Mouse (Mus musculus): Measurements from ENCODE around the gene Dnajc14. TPM values are rescaled to one million over a fixed set of nuclear protein-coding genes. Genes with fewer than 3 reads are reported as not detected.

The Dnajc14 gene
- 50.5 and 51.9 TPM in 2 replicates for polyA plus RNA-seq (2015; fragmentation: Nextera tagmentation; extraction: Ambion mirVana)

GRCm38 (mm10) chr10:128803771-128804270 is at the start of gene Dnajc14:
Gene Dnajc14 (plus strand): TSS chr10:128804062.
- Histone ChIP-seq H3K4me1 (replicated peaks) (peaks cover 50% of the 10 kb centered on the region), H3K4me3 (peak within 1 kb of the TSS; percentile 54), H3K36me3 (no peaks in the 10 kb centered on the region), H3K27me3 (no peaks in the 10 kb centered on the region), H3K9me3 (no peaks in the 10 kb centered on the region), H3K4me2 (peak within 1 kb of the TSS; percentile 79), H3K9ac (peak within 1 kb of the TSS; percentile 73), H3K27ac (replicated peaks) (peak within 1 kb of the TSS; percentile 91)
- WGBS = under 1% methylated on average over 14 of the region's 14 CpGs
- ATAC-seq (ENCODE audit: low FRiP score, low read depth) = peak; percentile 9

- ATAC-seq (ENCODE audit: low FRiP score, low read depth) = no peak
- Histone ChIP-seq H3K36me3 (no peaks in the 10 kb centered on the region), H3K4me2 (no peak overlapping the region), H3K27ac (replicated peaks) (no peak overlapping the region), H3K27me3 (no peaks in the 10 kb centered on the region), H3K4me1 (replicated peaks) (no peaks in the 10 kb centered on the region), H3K9me3 (no peaks in the 10 kb centered on the region), H3K4me3 (no peak overlapping the region), H3K9ac (no peak overlapping the region)
- 85% methylated on average over 2 of the region's 2 CpGs for WGBS
These were observed 31.0 kb upstream of the Dnajc14 start for GRCm38 (mm10) chr10:128772895-128773294.

GRCm38 (mm10) chr10:128773685-128774084 is 30.2 kb upstream of the Dnajc14 start:
- Histone ChIP-seq H3K27ac (replicated peaks) (no peak overlapping the region), H3K9ac (no peak overlapping the region), H3K4me3 (no peak overlapping the region), H3K4me2 (no peak overlapping the region), H3K4me1 (replicated peaks) (no peaks in the 10 kb centered on the region), H3K9me3 (no peaks in the 10 kb centered on the region), H3K36me3 (no peaks in the 10 kb centered on the region), H3K27me3 (no peaks in the 10 kb centered on the region)
- 26% methylated on average over 5 of the region's 5 CpGs for WGBS
- no peak for ATAC-seq (ENCODE audit: low FRiP score, low read depth)

GRCm38 (mm10) chr10:128778441-128778840 is 25.4 kb upstream of the Dnajc14 start:
- Histone ChIP-seq H3K4me1 (replicated peaks) (no peaks in the 10 kb centered on the region), H3K27me3 (no peaks in the 10 kb centered on the region), H3K9ac (no peak overlapping the region), H3K4me3 (no peak overlapping the region), H3K36me3 (no peaks in the 10 kb centered on the region), H3K9me3 (no peaks in the 10 kb centered on the region), H3K27ac (replicated peaks) (peak overlapping the region; percentile 2; the same call in 1 of the 2 replicates), H3K4me2 (no peak overlapping the region)
- ATAC-seq (ENCODE audit: low FRiP score, low read depth) = no peak
- 94% methylated on average over 2 of the region's 2 CpGs for WGBS

GRCm38 (mm10) chr10:128779011-128779795 is 24.7 kb upstream of the Dnajc14 start:
- 35% methylated on average over 8 of the region's 8 CpGs for WGBS
- Histone ChIP-seq H3K4me2 (no peak overlapping the region), H3K27me3 (no peaks in the 10 kb centered on the region), H3K4me3 (no peak overlapping the region), H3K36me3 (no peaks in the 10 kb centered on the region), H3K9ac (no peak overlapping the region), H3K9me3 (0 out of 2 replicates have a peak, but pooled peaks cover 4% of the 10 kb centered on the region), H3K4me1 (replicated peaks) (no peaks in the 10 kb centered on the region), H3K27ac (replicated peaks) (peak overlapping the region; percentile 2; the same call in 1 of the 2 replicates)
- ATAC-seq (ENCODE audit: low FRiP score, low read depth) = no peak

GRCm38 (mm10) chr10:128780200-128780599 is 23.7 kb upstream of the Dnajc14 start:
- no peak overlapping the region for H3K27ac ChIP-seq (replicated peaks)
- 96% methylated on average over 1 of the region's 1 CpGs for WGBS
- no peaks in the 10 kb centered on the region for H3K4me1 ChIP-seq (replicated peaks)
- 0 out of 2 replicates have a peak, but pooled peaks cover 4% of the 10 kb centered on the region for H3K9me3 ChIP-seq
- no peak overlapping the region for H3K4me2 ChIP-seq
- H3K27me3 ChIP-seq = no peaks in the 10 kb centered on the region
- H3K4me3 ChIP-seq = no peak overlapping the region
- ATAC-seq (ENCODE audit: low FRiP score, low read depth) = no peak
- no peaks in the 10 kb centered on the region for H3K36me3 ChIP-seq
- H3K9ac ChIP-seq = no peak overlapping the region

- Histone ChIP-seq H3K9ac (no peak within 1 kb of the TSS), H3K27ac (replicated peaks) (no peak within 1 kb of the TSS), H3K4me2 (no peak within 1 kb of the TSS), H3K36me3 (no peaks in the 10 kb centered on the region), H3K4me3 (no peak within 1 kb of the TSS), H3K4me1 (replicated peaks) (no peaks in the 10 kb centered on the region), H3K9me3 (no peaks in the 10 kb centered on the region), H3K27me3 (no peaks in the 10 kb centered on the region)
- WGBS = 74% methylated on average over 7 of the region's 7 CpGs
- ATAC-seq (ENCODE audit: low FRiP score, low read depth) = no peak
These were observed 13.3 kb upstream of the Dnajc14 start, which contains the start of gene Mmp19 for GRCm38 (mm10) chr10:128790398-128791124. Gene Mmp19 (plus strand): TSS chr10:128790910.

GRCm38 (mm10) chr10:128792041-128792440 is 11.8 kb upstream of the Dnajc14 start:
- ATAC-seq (ENCODE audit: low FRiP score, low read depth) = no peak

GRCm38 (mm10) chr10:128793258-128793657 is 10.6 kb upstream of the Dnajc14 start:
- no peak for ATAC-seq (ENCODE audit: low FRiP score, low read depth)

More at GRCm38 (mm10) chr10:128792041-128792440, 11.8 kb upstream of the Dnajc14 start:
- H3K4me2 ChIP-seq = no peak overlapping the region
- H3K4me1 ChIP-seq (replicated peaks) = no peaks in the 10 kb centered on the region
- no peaks in the 10 kb centered on the region for H3K36me3 ChIP-seq
- no peaks in the 10 kb centered on the region for H3K27me3 ChIP-seq
- no peak overlapping the region for H3K27ac ChIP-seq (replicated peaks)
- no peaks in the 10 kb centered on the region for H3K9me3 ChIP-seq
- H3K9ac ChIP-seq = no peak overlapping the region
- H3K4me3 ChIP-seq = no peak overlapping the region

GRCm38 (mm10) chr10:128794391-128794790 is 9.5 kb upstream of the Dnajc14 start:
- Histone ChIP-seq H3K4me3 (no peak overlapping the region), H3K36me3 (0 out of 2 replicates have a peak, but pooled peaks cover 6% of the 10 kb centered on the region), H3K27me3 (no peaks in the 10 kb centered on the region), H3K27ac (replicated peaks) (no peak overlapping the region), H3K4me2 (no peak overlapping the region), H3K9me3 (no peaks in the 10 kb centered on the region), H3K9ac (no peak overlapping the region), H3K4me1 (replicated peaks) (no peaks in the 10 kb centered on the region)
- 89% methylated on average over 5 of the region's 5 CpGs for WGBS
- ATAC-seq (ENCODE audit: low FRiP score, low read depth) = no peak

More at GRCm38 (mm10) chr10:128793258-128793657, 10.6 kb upstream of the Dnajc14 start:
- no peak overlapping the region for H3K27ac ChIP-seq (replicated peaks)
- H3K27me3 ChIP-seq = no peaks in the 10 kb centered on the region
- no peaks in the 10 kb centered on the region for H3K4me1 ChIP-seq (replicated peaks)
- H3K36me3 ChIP-seq = 0 out of 2 replicates have a peak, but pooled peaks cover under 1% of the 10 kb centered on the region
- H3K4me3 ChIP-seq = no peak overlapping the region
- no peak overlapping the region for H3K9ac ChIP-seq
- H3K9me3 ChIP-seq = no peaks in the 10 kb centered on the region
- WGBS = 94% methylated on average over 1 of the region's 1 CpGs
- H3K4me2 ChIP-seq = no peak overlapping the region

GRCm38 (mm10) chr10:128795581-128795980 is 8.3 kb upstream of the Dnajc14 start:
- no peak overlapping the region for H3K27ac ChIP-seq (replicated peaks)
- H3K4me3 ChIP-seq = no peak overlapping the region
- no peak overlapping the region for H3K4me2 ChIP-seq
- no peaks in the 10 kb centered on the region for H3K27me3 ChIP-seq
- 93% methylated on average over 3 of the region's 3 CpGs for WGBS
- H3K4me1 ChIP-seq (replicated peaks) = no peaks in the 10 kb centered on the region
- no peaks in the 10 kb centered on the region for H3K9me3 ChIP-seq
- no peak overlapping the region for H3K9ac ChIP-seq
- H3K36me3 ChIP-seq = 0 out of 2 replicates have a peak, but pooled peaks cover 6% of the 10 kb centered on the region
- no peak for ATAC-seq (ENCODE audit: low FRiP score, low read depth)

- Histone ChIP-seq H3K9me3 (no peaks in the 10 kb centered on the region), H3K4me1 (replicated peaks) (peaks cover 20% of the 10 kb centered on the region), H3K9ac (no peak overlapping the region), H3K4me3 (no peak overlapping the region), H3K27me3 (no peaks in the 10 kb centered on the region), H3K27ac (replicated peaks) (no peak overlapping the region), H3K36me3 (0 out of 2 replicates have a peak, but pooled peaks cover 6% of the 10 kb centered on the region), H3K4me2 (no peak overlapping the region)
- 96% methylated on average over 8 of the region's 8 CpGs for WGBS
- ATAC-seq (ENCODE audit: low FRiP score, low read depth) = no peak
These were observed 5.2 kb upstream of the Dnajc14 start for GRCm38 (mm10) chr10:128798676-128799075.

Measured in hindbrain, embryonic 15.5 days (tissue).